Mouse (Mus musculus): ENCODE measurements around the gene Hmgn2. TPM values are rescaled to one million over a fixed set of nuclear protein-coding genes. Genes with fewer than 3 reads are reported as not detected.
"Not testable (repeated sequence)": the region's sequence is repeated elsewhere in the genome, so short reads cannot be mapped to it uniquely, and the experiment has no call there.

Gene Hmgn2
- polyA plus RNA-seq, 1 experiment = 11.9 TPM

DNA sequence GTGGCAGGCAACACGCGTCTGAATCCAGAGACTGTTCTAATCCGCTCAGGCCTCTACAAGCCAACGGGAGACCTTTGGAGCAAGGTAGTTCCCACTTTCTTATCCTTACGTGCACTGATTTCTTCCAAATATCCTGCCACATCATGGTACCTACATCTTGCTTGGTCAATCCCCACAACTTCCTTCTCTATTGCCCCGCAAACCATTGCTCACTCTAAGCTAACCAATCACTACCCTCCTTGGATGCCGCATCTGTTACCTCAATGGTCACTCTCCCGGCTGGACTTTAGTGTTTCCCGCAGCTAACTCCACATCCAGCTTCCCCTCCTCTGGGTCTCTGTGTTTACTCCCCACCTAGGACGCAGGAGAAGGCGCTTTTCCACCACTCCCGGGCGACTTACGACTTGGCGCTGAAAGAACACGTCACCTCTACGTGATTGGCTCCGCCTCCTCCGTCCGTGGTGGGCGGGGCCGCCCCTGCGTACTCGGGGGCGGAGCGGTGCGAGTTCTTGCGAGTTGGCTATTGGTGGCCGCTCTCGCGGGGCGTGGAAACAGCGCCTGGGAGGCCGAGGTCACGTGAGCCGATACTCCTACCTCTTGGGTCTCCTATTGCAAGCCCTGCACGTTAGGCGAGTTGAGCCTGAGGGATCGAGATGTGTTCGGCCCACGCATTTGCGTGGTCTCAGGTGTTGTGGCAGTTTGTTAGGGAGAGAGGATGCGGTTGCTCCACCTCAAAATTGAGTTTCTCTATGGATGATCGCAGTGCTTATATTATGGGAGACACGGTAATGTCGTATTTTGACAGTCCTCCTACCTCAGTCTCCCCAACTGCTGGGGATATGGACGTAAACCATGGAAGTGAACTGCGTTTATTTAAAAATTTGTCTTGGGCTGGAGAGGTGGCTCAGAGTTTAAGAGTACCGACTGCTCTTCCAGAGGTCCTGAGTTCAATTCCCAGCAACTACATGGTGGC is 32.3 kb upstream of the Hmgn2 start, which contains the start of gene Dhdds:
Dhdds (minus strand) TSS at position 453 of the 973 bp plus-strand sequence.
- TF ChIP-seq CTCF (IDR thresholded peaks at IDR 0.05; ENCODE audit: extremely low read depth, insufficient read depth, insufficient read length, insufficient replicate concordance) = no peak
- peak; percentile 43 for TF ChIP-seq POLR2A (IDR thresholded peaks at IDR 0.05; ENCODE audit: low read depth, low read length)
- peak within 1 kb of the TSS; percentile 89 for H3K4me3 ChIP-seq (ENCODE audit: extremely low read depth, insufficient read depth, insufficient read length)
- no peaks in the 10 kb centered on the region for H3K27me3 ChIP-seq (ENCODE audit: control insufficient read depth, insufficient read depth, low read length)
- 0 out of 2 replicates have a peak, but pooled peaks cover 2% of the 10 kb centered on the region for H3K36me3 ChIP-seq (ENCODE audit: control insufficient read depth, insufficient read depth, low read length)
- WGBS = 1% methylated on average over 49 of the region's 49 CpGs
- peak within 1 kb of the TSS; percentile 55; the same call in 1 of the 2 replicates for H3K27ac ChIP-seq (ENCODE audit: insufficient read depth, low read length)
- peak; percentile 92 to 93 for DNase-seq (ENCODE audit: low read depth in 1 of 2, low spot score in 2 of 2)
- no peaks in the 10 kb centered on the region for H3K4me1 ChIP-seq (ENCODE audit: control insufficient read depth, insufficient read depth, insufficient read length)

DNA sequence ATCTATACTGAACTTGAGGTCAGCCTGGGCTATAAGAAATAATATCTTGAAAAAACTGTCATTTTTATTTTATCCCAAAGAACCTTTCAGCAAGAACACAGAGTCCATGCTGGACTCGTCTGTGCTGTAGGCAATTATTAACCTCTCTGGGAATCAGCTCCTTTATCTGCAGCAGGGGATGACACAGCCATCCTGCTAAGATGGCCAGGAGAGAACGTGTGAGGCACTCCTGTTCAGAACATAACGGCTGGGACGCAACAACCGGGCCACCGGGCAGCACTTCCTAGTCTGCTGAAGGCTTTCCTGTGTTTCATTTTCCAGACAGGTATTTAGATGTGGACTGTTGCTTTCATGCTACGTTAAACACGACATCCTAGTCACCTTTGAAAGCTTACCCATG is 26.2 kb upstream of the Hmgn2 start:
- no peak overlapping the region for H3K27ac ChIP-seq (ENCODE audit: insufficient read depth, low read length)
- WGBS = 94% methylated on average over 8 of the region's 8 CpGs
- no peak overlapping the region for H3K4me3 ChIP-seq (ENCODE audit: extremely low read depth, insufficient read depth, insufficient read length)
- no peak for DNase-seq (ENCODE audit: low read depth in 1 of 2, low spot score in 2 of 2)
- TF ChIP-seq CTCF (IDR thresholded peaks at IDR 0.05; ENCODE audit: extremely low read depth, insufficient read depth, insufficient read length, insufficient replicate concordance) = no peak
- TF ChIP-seq POLR2A (IDR thresholded peaks at IDR 0.05; ENCODE audit: low read depth, low read length) = no peak
- H3K27me3 ChIP-seq (ENCODE audit: control insufficient read depth, insufficient read depth, low read length) = no peaks in the 10 kb centered on the region
- H3K4me1 ChIP-seq (ENCODE audit: control insufficient read depth, insufficient read depth, insufficient read length) = no peaks in the 10 kb centered on the region
- H3K36me3 ChIP-seq (ENCODE audit: control insufficient read depth, insufficient read depth, low read length) = peaks cover 16% of the 10 kb centered on the region

DNA sequence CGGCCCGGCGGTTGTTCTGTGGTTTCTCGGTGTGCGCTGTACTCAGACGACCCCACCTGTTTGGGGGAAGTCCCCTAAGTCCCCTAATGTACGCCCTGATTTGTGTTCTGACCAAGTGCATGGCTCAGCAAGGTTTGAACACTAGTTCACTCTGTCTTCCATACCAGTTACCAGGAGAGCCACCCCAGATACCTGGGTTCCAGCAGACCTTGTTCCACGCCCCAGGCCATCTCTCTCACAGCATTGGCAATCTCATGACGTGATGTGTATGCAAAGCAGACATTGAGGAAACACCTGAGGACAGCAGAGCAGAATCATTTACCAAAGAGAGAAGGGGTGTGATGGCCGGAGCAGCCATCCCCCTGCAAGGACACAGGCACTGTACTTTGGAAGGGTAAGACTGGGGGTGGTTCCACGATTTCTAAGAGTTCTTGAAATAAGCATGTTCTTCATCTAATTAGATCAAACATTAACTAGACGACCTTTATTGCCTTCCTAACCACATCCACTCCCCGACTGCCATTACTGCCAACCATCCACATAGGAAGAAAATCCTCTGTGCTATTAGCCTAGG is 22.7 kb upstream of the Hmgn2 start:
- Histone ChIP-seq H3K4me1 (ENCODE audit: control insufficient read depth, insufficient read depth, insufficient read length) (no peaks in the 10 kb centered on the region), H3K36me3 (ENCODE audit: control insufficient read depth, insufficient read depth, low read length) (peaks cover 23% of the 10 kb centered on the region), H3K27ac (ENCODE audit: insufficient read depth, low read length) (no peak overlapping the region), H3K27me3 (ENCODE audit: control insufficient read depth, insufficient read depth, low read length) (no peaks in the 10 kb centered on the region), H3K4me3 (ENCODE audit: extremely low read depth, insufficient read depth, insufficient read length) (no peak overlapping the region)
- 82% methylated on average over 13 of the region's 13 CpGs for WGBS
- TF ChIP-seq POLR2A (IDR thresholded peaks at IDR 0.05; ENCODE audit: low read depth, low read length) = no peak
- TF ChIP-seq CTCF (IDR thresholded peaks at IDR 0.05; ENCODE audit: extremely low read depth, insufficient read depth, insufficient read length, insufficient replicate concordance) = no peak
- no peak for DNase-seq (ENCODE audit: low read depth in 1 of 2, low spot score in 2 of 2)

DNA sequence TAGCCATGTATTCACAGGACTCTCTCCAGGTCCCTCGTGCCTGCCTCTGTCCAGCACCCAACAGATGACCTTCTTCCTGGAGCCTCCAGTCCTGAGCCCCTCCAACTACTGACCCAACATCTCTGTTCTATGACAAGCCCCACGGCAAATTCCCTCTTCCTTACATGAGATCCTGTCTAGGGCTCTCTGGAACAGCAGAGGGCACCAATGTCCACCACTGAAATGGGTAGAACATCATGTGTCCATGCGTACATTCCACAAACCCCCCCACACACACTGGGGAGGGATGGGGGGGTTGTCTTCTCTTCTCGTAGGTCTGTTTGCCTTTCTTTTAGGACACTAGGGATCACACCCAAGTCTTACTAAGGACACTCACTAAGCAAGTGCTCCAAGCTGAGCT is 21.6 kb upstream of the Hmgn2 start:
- H3K27me3 ChIP-seq (ENCODE audit: control insufficient read depth, insufficient read depth, low read length) = no peaks in the 10 kb centered on the region
- H3K4me1 ChIP-seq (ENCODE audit: control insufficient read depth, insufficient read depth, insufficient read length) = no peaks in the 10 kb centered on the region
- TF ChIP-seq POLR2A (IDR thresholded peaks at IDR 0.05; ENCODE audit: low read depth, low read length) (no peak), CTCF (IDR thresholded peaks at IDR 0.05; ENCODE audit: extremely low read depth, insufficient read depth, insufficient read length, insufficient replicate concordance) (no peak)
- no peak overlapping the region for H3K27ac ChIP-seq (ENCODE audit: insufficient read depth, low read length)
- DNase-seq (ENCODE audit: low read depth in 1 of 2, low spot score in 2 of 2) = no peak
- 84% methylated on average over 4 of the region's 4 CpGs for WGBS
- peaks cover 23% of the 10 kb centered on the region for H3K36me3 ChIP-seq (ENCODE audit: control insufficient read depth, insufficient read depth, low read length)
- no peak overlapping the region for H3K4me3 ChIP-seq (ENCODE audit: extremely low read depth, insufficient read depth, insufficient read length)

DNA sequence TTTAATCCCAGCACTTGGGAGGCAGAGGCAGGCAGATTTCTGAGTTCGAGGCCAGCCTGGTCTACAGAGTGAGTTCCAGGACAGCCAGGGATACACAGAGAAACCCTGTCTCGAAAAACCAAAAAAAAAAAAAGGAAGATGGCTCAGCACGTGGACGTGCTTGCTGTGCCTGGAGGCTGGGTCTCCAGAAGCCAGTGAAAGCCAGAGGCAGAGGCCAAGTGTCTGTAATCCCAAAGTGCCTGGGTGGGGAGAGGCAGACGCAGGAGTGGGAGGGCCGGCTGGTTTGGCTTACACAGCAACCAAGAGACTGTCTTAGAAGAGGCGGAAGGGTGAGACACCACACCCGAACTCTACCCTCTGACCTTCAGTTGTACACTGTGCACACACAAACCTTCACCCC is 19.8 kb upstream of the Hmgn2 start:
- not testable (repeated sequence) for H3K4me1 ChIP-seq (ENCODE audit: control insufficient read depth, insufficient read depth, insufficient read length); DNase-seq (ENCODE audit: low read depth in 1 of 2, low spot score in 2 of 2); H3K27ac ChIP-seq (ENCODE audit: insufficient read depth, low read length); H3K4me3 ChIP-seq (ENCODE audit: extremely low read depth, insufficient read depth, insufficient read length); H3K27me3 ChIP-seq (ENCODE audit: control insufficient read depth, insufficient read depth, low read length)
- 93% methylated on average over 8 of the region's 8 CpGs for WGBS
- H3K36me3 ChIP-seq (ENCODE audit: control insufficient read depth, insufficient read depth, low read length) = peaks cover 16% of the 10 kb centered on the region

DNA sequence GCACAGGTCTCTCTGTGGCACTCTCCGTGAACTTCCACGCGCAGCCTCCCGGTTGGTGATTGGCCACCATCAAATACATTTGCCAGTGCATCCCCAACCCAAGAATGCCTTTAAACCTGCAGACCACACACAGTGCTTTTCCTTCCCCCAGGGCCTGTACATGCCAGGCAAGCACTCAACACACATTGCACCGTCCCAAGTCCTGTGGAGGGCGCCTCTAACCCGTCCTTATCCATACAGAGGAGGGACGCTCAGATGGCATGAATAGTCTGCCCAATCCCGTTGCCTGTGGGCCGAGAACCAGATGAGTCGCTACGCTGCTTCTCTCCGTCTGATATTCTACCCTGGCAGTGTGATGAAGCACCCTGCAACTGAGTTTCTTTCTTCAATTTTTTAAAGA is 14.5 kb upstream of the Hmgn2 start:
- peaks cover 21% of the 10 kb centered on the region for H3K36me3 ChIP-seq (ENCODE audit: control insufficient read depth, insufficient read depth, low read length)
- no peaks in the 10 kb centered on the region for H3K4me1 ChIP-seq (ENCODE audit: control insufficient read depth, insufficient read depth, insufficient read length)
- no peaks in the 10 kb centered on the region for H3K27me3 ChIP-seq (ENCODE audit: control insufficient read depth, insufficient read depth, low read length)
- no peak for DNase-seq (ENCODE audit: low read depth in 1 of 2, low spot score in 2 of 2)
- TF ChIP-seq POLR2A (IDR thresholded peaks at IDR 0.05; ENCODE audit: low read depth, low read length) (no peak), CTCF (IDR thresholded peaks at IDR 0.05; ENCODE audit: extremely low read depth, insufficient read depth, insufficient read length, insufficient replicate concordance) (no peak)
- no peak overlapping the region for H3K27ac ChIP-seq (ENCODE audit: insufficient read depth, low read length)
- H3K4me3 ChIP-seq (ENCODE audit: extremely low read depth, insufficient read depth, insufficient read length) = no peak overlapping the region
- WGBS = 95% methylated on average over 13 of the region's 13 CpGs

DNA sequence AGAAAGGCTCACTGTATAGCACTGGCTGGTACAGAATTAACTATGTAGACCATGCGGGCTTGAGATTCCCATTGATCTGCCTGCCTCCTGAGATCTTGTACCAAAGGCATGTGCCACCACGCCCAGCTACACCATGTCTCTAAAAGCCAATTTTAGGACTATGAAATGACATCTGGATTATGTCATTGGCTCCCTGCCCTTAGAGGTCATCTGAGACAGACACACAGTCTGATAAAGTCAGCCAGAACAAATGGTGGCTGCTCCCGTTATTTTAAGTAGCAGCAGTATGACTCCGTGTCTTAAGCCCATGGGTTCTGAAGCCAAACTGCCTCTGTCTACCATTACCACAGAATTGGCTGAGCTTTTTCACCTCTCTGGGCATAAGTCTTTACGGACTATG is 12.0 kb upstream of the Hmgn2 start:
- 86% methylated on average over 5 of the region's 5 CpGs for WGBS
- Histone ChIP-seq H3K27me3 (ENCODE audit: control insufficient read depth, insufficient read depth, low read length) (no peaks in the 10 kb centered on the region), H3K27ac (ENCODE audit: insufficient read depth, low read length) (no peak overlapping the region), H3K4me3 (ENCODE audit: extremely low read depth, insufficient read depth, insufficient read length) (no peak overlapping the region), H3K36me3 (ENCODE audit: control insufficient read depth, insufficient read depth, low read length) (peaks cover 17% of the 10 kb centered on the region), H3K4me1 (ENCODE audit: control insufficient read depth, insufficient read depth, insufficient read length) (no peaks in the 10 kb centered on the region)
- TF ChIP-seq CTCF (IDR thresholded peaks at IDR 0.05; ENCODE audit: extremely low read depth, insufficient read depth, insufficient read length, insufficient replicate concordance) = no peak
- no peak for TF ChIP-seq POLR2A (IDR thresholded peaks at IDR 0.05; ENCODE audit: low read depth, low read length)
- DNase-seq (ENCODE audit: low read depth in 1 of 2, low spot score in 2 of 2) = no peak

Measured in spleen, adult 2 months (tissue).